Mouse (Mus musculus) left cerebral cortex, adult 2 months (tissue): ENCODE results near the gene Gm28051. TPM values are rescaled to one million over a fixed set of nuclear protein-coding genes. Genes with fewer than 3 reads are reported as not detected.

ENCODE experiments used
- DNase-seq, 2 experiments: peaks; one replicate each; pipeline ENCODE4 v3.0.0; 2021 to 2022; ENCODE audit warnings: low spot score in 2 of 2, mixed read lengths in 1 of 2; ENCODE audit errors: extremely low spot score in 1 of 2
- H3K27ac ChIP-seq: fragments of 200-600 bp; 2 replicates; pipeline ENCODE4 v1.8.1; 2022
- H3K4me3 ChIP-seq: fragments of 200-600 bp; 2 replicates; pipeline ENCODE4 v1.8.1; 2022
- CTCF ChIP-seq: fragments of 200-600 bp; IDR thresholded peaks from 2 replicates; pipeline ENCODE4 v1.8.1; 2022; ENCODE audit warnings: antibody characterized with exemption, mild to moderate bottlenecking, moderate library complexity
- intact Hi-C: fragments of 180-260 bp; cut with DNase I; formaldehyde crosslinking; loops from one replicate; pipeline ENCODE4 v1.15.1; 2025
- total RNA-seq, 2 experiments: library from RNA; stranded (reverse); gene quantifications; 2 replicates each; pipeline ENCODE4 v1.2.3; 2021

Gm28051 gene
- total RNA-seq, 2 experiments from 2014 or later, result not detected

- DNase-seq, result peak; percentile 76 to 83
- Histone ChIP-seq H3K4me3 (no peak overlapping the region), H3K27ac (peak overlapping the region; percentile 64)
- intact Hi-C loops, result loop anchor here (1.0 kb wide), 1 partner anchor 42 kb away; no protein-coding TSS in a partner anchor
- no peak for TF ChIP-seq CTCF
Observed at GRCm38 (mm10) chr12:102695369-102696239, 62.0 kb downstream of the Gm28051 start.

GRCm38 (mm10) chr12:102691761-102692160 is 65.8 kb downstream of the Gm28051 start:
- Histone ChIP-seq H3K27ac (no peak overlapping the region), H3K4me3 (no peak overlapping the region)
- intact Hi-C loops, result no loop called here
- no peak for TF ChIP-seq CTCF
- DNase-seq, result no peak

GRCm38 (mm10) chr12:102691180-102691579 is 66.4 kb downstream of the Gm28051 start:
- intact Hi-C loops, result no loop called here
- TF ChIP-seq CTCF, result no peak

GRCm38 (mm10) chr12:102689773-102690563 is 67.6 kb downstream of the Gm28051 start:
- DNase-seq, result no peak
- Histone ChIP-seq H3K27ac (no peak overlapping the region), H3K4me3 (no peak overlapping the region)
- TF ChIP-seq CTCF, result no peak
- intact Hi-C loops, result no loop called here

More at GRCm38 (mm10) chr12:102691180-102691579, 66.4 kb downstream of the Gm28051 start:
- no peak overlapping the region for H3K27ac ChIP-seq
- DNase-seq, result no peak
- no peak overlapping the region for H3K4me3 ChIP-seq

- no peak overlapping the region for H3K27ac ChIP-seq
- H3K4me3 ChIP-seq, result no peak overlapping the region
- intact Hi-C loops, result no loop called here
- no peak for TF ChIP-seq CTCF
- no peak for DNase-seq
Observed at GRCm38 (mm10) chr12:102686321-102686720, 71.2 kb downstream of the Gm28051 start.

- Histone ChIP-seq H3K4me3 (no peak overlapping the region), H3K27ac (no peak overlapping the region)
- DNase-seq, result no peak
- intact Hi-C loops, result no loop called here
- TF ChIP-seq CTCF, result no peak
Observed at GRCm38 (mm10) chr12:102685523-102685931, 72.0 kb downstream of the Gm28051 start.

- Histone ChIP-seq H3K27ac (no peak overlapping the region), H3K4me3 (no peak overlapping the region)
- DNase-seq, result no peak
- intact Hi-C loops, result no loop called here
- no peak for TF ChIP-seq CTCF
Observed at GRCm38 (mm10) chr12:102684720-102685386, 72.7 kb downstream of the Gm28051 start.

- intact Hi-C loops, result no loop called here
- peak in 1 of 2 experiments; percentile 41 for DNase-seq
- no peak for TF ChIP-seq CTCF
Observed at GRCm38 (mm10) chr12:102683979-102684378, 73.6 kb downstream of the Gm28051 start.

GRCm38 (mm10) chr12:102683438-102683837 is 74.1 kb downstream of the Gm28051 start:
- intact Hi-C loops, result no loop called here
- no peak overlapping the region for H3K4me3 ChIP-seq
- TF ChIP-seq CTCF, result no peak
- no peak overlapping the region for H3K27ac ChIP-seq
- DNase-seq, result no peak

More at GRCm38 (mm10) chr12:102683979-102684378, 73.6 kb downstream of the Gm28051 start:
- H3K27ac ChIP-seq, result no peak overlapping the region
- H3K4me3 ChIP-seq, result no peak overlapping the region

- TF ChIP-seq CTCF, result no peak
- no peak for DNase-seq
- intact Hi-C loops, result no loop called here
- no peak overlapping the region for H3K27ac ChIP-seq
- H3K4me3 ChIP-seq, result no peak overlapping the region
Observed at GRCm38 (mm10) chr12:102682722-102683299, 74.8 kb downstream of the Gm28051 start.

- DNase-seq, result no peak
- no peak for TF ChIP-seq CTCF
- intact Hi-C loops, result no loop called here
- Histone ChIP-seq H3K27ac (no peak overlapping the region), H3K4me3 (no peak overlapping the region)
Observed at GRCm38 (mm10) chr12:102682085-102682484, 75.5 kb downstream of the Gm28051 start.
